Mouse (Mus musculus): Measurements from ENCODE around the gene Gm7029. TPM values are rescaled to one million over a fixed set of nuclear protein-coding genes. Genes with fewer than 3 reads are reported as not detected.

The Gm7029 gene
- polyA plus RNA-seq, 2 experiments from 2014 or later, result not detected

DNA sequence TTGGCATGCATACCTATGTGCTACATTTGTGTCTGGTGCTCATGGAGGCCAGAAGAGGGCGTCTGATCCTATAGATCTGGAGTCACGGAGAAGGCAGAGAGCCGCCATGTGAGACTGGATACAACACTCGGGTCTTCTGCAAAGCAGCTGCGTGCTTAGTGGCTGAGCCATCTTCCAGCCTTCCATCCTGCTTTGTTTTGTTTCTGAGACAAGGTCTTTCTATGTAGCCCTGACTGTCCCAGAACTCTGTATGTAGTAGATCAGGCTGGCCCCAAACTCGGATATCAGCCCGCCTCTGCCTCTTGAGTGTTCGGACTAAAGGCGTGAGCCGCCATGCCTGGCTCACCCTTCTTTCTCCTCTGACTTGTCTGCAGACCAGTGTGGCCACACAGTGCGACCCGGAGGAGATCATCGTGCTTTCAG lies 41.3 kb downstream of the Gm7029 start:
- ATAC-seq, result no peak

DNA sequence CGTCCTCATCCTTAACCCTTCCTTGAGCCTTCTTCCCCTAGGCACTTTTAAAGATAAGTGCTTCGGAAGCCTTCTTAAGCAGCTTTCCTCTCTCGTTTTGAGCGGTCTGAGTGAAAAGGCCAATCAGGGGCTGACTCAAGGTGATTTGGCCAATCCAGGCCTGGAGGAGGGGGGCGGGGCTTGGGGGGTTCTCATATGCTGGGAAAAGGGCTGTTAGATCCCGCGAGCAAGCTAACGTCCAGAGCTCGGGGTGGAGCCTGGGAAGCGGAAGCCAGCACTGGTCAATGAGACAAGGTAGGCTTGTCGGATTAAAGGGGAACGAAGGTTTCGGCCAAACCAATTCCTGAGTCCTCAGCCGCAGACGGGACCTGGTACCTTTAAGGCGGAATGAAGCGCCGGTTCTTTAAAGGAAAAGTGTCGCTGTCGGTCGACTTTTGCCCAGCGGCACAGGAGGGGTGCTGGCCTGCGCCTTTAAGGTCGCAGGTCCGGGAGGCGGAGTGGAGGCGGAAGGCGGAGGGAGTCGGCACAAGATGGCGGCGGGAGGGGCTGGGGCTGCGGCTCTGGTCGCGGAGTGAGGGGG lies 42.1 kb downstream of the Gm7029 start, which contains the start of the genes Tapbp and Zbtb22:
Gene Tapbp, plus strand, starts transcription at position 229 of the 580 bp plus-strand sequence.
Gene Zbtb22, plus strand, starts transcription at position 234 of the 580 bp plus-strand sequence.
- peak; percentile 66 for ATAC-seq

DNA sequence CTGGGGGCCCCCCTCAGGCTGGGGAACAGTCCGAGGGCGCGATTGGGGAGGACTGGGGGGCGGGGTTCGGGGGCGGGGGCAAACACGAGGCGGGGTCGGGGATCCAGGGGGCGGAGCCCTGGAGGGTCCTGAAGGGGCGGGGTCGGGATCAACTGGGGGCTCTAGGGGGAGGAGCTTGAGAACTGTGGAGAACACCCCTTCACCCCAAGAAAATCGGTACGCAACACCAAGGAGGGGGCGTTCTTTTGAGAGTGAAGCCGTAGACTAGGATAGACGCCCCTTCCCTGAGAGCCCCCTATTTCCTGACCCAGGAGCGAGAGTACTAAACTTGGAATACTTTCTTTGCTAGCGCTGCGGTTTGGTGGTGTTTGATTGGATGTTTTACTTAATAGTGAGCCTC lies 42.7 kb downstream of the Gm7029 start:
- ATAC-seq, result no peak

DNA sequence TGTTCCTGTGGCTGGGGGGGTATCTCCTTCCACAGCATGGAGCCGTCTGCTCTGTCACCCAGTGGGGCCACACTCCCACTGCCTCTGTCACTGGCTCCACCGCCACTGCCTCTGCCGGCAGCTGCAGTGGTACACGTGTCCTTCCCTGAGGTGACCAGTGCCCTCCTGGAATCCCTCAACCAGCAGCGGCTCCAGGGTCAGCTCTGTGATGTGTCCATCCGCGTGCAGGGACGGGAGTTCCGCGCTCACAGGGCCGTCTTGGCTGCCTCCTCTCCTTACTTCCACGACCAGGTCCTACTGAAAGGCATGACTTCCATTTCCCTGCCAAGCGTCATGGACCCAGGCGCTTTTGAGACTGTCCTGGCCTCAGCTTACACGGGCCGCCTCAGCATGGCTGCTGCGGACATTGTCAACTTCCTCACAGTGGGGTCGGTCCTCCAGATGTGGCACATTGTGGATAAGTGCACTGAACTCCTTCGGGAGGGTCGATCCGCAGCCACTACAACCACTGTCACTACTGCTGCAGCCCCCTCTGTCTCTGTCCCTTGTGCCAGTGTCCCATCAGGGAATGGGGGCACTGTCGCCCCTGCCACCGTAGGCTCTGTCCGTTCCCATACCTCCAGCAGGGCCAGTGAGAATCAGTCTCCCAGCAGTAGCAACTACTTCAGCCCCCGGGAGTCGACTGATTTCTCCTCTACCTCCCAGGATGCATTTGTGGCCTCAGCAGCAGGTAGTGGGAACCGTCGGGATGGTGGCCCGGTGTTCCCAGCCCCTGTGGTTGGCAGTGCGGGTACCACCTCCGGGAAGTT lies 43.4 kb downstream of the Gm7029 start:
- ATAC-seq, result no peak

DNA sequence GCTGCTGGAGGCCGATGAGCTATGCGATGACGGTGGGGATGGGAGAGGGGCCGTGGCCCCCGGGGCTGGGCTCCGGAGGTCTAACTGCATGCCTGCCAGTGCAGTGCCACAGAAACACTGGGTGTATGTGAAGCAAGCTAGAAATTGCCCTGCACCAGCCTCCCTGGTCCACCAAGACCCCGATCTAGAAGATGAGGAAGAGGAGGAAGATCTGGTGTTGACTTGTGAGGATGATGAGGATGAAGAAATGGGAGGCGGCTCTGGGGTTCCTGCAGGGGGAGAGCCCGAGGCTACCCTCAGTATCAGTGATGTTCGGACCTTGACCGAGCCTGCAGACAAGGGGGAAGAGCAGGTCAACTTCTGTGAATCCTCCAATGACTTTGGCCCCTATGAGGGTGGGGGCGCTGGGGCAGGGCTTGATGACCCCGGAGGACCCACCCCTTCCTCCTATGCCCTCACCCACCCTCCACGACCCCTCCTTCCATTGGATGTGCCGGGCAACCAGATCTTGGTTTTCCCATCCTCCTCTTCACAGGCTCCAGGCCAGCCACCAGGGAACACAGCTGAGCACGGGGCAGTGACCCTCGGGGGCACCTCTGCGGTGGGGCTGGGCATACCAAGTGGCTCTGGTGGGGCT lies 44.1 kb downstream of the Gm7029 start:
- ATAC-seq, result no peak

DNA sequence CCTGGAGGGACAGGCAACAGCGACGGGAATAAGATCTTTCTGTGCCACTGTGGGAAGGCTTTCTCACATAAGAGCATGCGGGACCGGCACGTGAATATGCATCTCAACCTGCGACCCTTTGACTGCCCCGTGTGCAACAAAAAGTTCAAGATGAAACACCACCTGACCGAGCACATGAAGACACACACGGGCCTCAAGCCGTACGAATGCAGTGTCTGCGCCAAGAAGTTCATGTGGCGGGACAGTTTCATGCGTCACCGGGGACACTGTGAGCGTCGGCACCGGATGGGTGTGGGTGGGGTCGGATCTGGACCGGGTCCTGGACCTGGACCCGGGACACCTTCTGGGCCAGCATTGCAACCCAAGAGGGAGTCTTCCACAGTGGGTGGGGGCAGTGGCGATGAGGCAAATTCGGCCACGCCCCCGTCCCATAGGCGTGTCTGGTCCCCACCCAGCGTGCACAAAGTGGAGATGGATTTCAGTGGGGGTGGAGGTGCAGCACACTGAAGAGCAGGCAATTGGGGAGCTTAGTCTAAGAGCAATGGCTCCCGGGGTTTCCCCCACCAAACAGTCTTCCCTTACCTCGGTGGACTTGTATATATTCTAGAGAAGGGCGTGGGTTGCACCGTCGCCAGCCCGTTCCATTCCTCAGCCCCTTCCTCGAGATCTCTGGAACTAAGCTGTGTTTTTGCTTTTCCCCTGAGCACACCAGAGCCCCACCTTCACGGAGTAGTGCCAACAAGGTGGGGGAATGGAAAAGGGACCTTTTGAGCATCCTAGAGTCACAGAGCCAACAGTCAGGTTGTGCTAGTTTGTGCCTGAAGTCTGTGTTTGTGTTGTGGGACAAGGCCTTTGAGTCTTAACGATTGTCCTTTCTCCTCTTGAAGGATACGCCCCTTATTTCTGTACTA lies 44.9 kb downstream of the Gm7029 start:
- peak; percentile 6 for ATAC-seq

DNA sequence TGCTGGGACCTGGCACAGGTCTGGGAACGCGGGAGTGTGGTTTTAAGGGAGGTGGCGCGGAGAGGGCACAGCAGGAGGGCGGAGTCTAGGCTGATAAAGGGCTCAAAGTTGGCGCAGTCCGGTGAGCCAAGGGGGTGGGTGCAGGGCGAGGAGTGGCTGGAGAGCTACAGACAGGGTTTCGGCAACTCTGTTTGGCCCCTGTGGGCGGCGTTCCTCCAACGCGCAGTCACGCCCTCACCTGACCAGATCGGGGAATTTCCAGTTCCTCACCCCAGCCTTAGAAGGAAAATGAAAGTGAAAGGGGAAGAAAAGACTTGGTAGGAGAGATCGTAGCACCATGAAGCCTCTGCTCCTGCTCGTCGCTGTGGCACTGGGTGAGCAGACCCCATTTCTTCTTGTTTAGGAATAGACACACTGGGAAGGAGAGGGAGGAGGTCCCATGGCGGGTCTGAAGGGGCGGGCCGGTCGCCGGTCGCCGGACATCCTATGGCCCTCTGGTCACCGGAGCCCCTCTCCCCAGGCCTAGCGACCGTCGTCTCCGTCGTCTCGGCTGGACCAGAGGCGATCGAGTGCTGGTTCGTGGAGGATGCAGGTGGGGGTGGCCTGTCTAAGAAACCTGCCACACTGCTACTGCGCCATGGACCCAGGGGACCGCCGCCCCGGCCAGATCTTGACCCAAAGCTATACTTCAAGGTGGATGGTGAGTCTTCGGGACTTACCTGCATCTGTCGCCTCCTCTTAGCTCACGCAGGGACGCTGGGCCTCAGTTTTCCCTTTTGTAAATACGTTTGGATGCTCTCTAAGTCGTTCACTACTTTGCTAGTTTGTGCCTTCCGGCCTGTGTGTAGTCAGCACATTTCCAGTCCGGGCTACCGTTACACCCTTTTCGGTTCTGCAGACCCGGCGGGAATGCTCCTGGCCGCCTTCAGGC lies 46.0 kb downstream of the Gm7029 start:
- peak; percentile 56 for ATAC-seq

DNA sequence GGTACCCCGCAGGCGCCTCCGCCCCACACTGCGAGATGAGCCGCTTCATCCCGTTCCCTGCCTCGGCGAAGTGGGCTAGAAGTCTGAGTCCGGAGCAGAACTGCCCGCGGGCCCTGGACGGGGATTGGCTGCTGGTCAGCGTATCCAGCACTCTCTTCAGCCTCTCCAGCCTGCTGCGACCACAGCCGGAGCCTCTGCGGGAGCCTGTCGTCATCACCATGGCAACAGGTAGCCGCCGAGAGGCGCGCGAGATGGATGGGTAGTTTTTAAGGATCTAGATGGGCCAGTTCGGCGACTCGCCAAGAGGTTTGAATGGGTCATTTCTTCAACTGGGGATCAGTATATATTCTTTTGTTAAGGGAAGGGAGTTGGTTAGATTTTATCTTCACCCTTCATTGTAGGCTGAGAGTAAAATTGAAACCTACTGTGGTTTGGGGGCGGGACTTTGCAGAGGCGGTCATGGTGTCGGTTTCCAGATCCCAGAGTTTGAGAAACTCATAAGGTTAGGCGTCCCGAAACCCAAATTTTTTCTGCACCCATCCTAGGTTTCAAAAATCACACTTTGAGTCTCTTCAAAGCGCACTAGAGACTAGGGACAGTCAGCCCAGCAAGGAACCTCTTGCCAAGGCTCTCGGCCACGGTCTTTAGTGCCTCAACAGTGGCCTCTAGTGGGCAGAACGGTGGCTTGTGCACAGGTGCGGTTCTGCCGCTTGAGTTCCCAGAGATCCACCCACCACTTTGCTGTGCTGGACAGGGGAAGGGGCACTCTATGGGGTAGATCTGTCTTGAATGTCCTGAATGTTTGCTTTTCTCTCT lies 46.9 kb downstream of the Gm7029 start:
- ATAC-seq, result peak; percentile 36

DNA sequence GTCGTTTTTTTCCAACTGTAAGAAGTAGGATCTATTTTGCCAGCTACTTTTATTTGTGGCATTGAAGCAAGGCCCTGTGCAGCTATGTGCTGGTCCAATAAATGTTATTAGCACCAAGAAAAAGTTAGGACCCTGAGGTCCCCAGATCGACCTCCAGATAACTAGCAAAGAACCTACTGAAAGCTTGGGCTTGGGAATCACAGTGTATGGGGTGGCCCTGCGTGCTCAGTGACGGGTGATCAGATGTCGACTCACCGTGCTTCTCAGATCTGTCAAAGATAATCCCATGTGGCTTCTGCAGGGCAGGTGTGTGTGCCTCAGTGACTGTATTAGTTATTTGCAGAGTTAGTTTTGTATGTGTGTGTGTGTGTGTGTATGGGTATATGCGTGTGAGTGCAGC lies 47.7 kb downstream of the Gm7029 start:
- no peak for ATAC-seq

Other genes with a start within 250 kb of the Gm7029 start
- 10 to 100 TPM; 53.6 to 65.2 TPM for gene Zfp414, start 244.7 kb upstream of the Gm7029 start, polyA plus RNA-seq (2017; shearing (Covaris generic))
- gene Pram1, start 235.8 kb upstream of the Gm7029 start, polyA plus RNA-seq (2017; shearing (Covaris generic)), result under 1 TPM; 0.40 to 0.85 TPM
- gene Hnrnpm, start 187.0 kb upstream of the Gm7029 start, polyA plus RNA-seq (2017; shearing (Covaris generic)), result 100 to 1,000 TPM; 338 to 341 TPM
- 10 to 100 TPM; 27.2 to 33.5 TPM for gene March2, start 155.2 kb upstream of the Gm7029 start, polyA plus RNA-seq (2017; shearing (Covaris generic))
- 100 to 1,000 TPM; 227 to 308 TPM for gene Rab11b, start 113.3 kb upstream of the Gm7029 start, polyA plus RNA-seq (2017; shearing (Covaris generic))
- gene Angptl4, start 92.0 kb upstream of the Gm7029 start, polyA plus RNA-seq (2017; shearing (Covaris generic)), result 1 to 10 TPM; 3.7 to 4.8 TPM
- gene Kank3, start 63.3 kb upstream of the Gm7029 start, polyA plus RNA-seq (2017; shearing (Covaris generic)), result 1 to 10 TPM; 1.9 to 3.3 TPM
- gene Rps28, start 49.3 kb upstream of the Gm7029 start, polyA plus RNA-seq (2017; shearing (Covaris generic)), result 1,000 to 10,000 TPM; 1,524 to 2,342 TPM
- gene Ndufa7, start 49.3 kb upstream of the Gm7029 start, polyA plus RNA-seq (2017; shearing (Covaris generic)), result 100 to 1,000 TPM; 389 to 432 TPM
- gene Cd320, start 30.7 kb upstream of the Gm7029 start, polyA plus RNA-seq (2017; shearing (Covaris generic)), result 10 to 100 TPM; 11.4 to 15.9 TPM
- gene Kifc1, start 16.8 kb downstream of the Gm7029 start, polyA plus RNA-seq (2017; shearing (Covaris generic)), result 1 to 10 TPM; 1.5 to 2.5 TPM
- gene Platr17, start 31.3 kb downstream of the Gm7029 start, polyA plus RNA-seq (2017; shearing (Covaris generic)), result 10 to 100 TPM in 1 of 2 experiments, 1 to 10 TPM in 1; 6.5 to 15.4 TPM
- 100 to 1,000 TPM in 1 of 2 experiments, 10 to 100 TPM in 1; 97.4 to 149 TPM for gene Daxx, start 35.6 kb downstream of the Gm7029 start, polyA plus RNA-seq (2017; shearing (Covaris generic))
- 100 to 1,000 TPM; 299 to 436 TPM for gene Tapbp, start 42.1 kb downstream of the Gm7029 start, polyA plus RNA-seq (2017; shearing (Covaris generic))
- 1 to 10 TPM; 4.1 to 4.7 TPM for gene Zbtb22, start 42.1 kb downstream of the Gm7029 start, polyA plus RNA-seq (2017; shearing (Covaris generic))
- gene Rgl2, start 55.7 kb downstream of the Gm7029 start, polyA plus RNA-seq (2017; shearing (Covaris generic)), result 10 to 100 TPM; 26.5 to 34.3 TPM
- gene Pfdn6, start 66.5 kb downstream of the Gm7029 start, polyA plus RNA-seq (2017; shearing (Covaris generic)), result 100 to 1,000 TPM; 113 to 146 TPM
- gene Wdr46, start 66.8 kb downstream of the Gm7029 start, polyA plus RNA-seq (2017; shearing (Covaris generic)), result 10 to 100 TPM; 11.8 to 16.6 TPM
- gene B3galt4, start 77.7 kb downstream of the Gm7029 start, polyA plus RNA-seq (2017; shearing (Covaris generic)), result 10 to 100 TPM; 18.7 to 19.0 TPM
- 10 to 100 TPM; 25.1 to 28.2 TPM for gene Vps52, start 82.0 kb downstream of the Gm7029 start, polyA plus RNA-seq (2017; shearing (Covaris generic))
- gene Rps18, start 82.2 kb downstream of the Gm7029 start, polyA plus RNA-seq (2017; shearing (Covaris generic)), result 1,000 to 10,000 TPM; 6,680 to 7,218 TPM
- gene H2-K1, start 126.5 kb downstream of the Gm7029 start, polyA plus RNA-seq (2017; shearing (Covaris generic)), result 1,000 to 10,000 TPM; 4,668 to 6,585 TPM
- 1 to 10 TPM; 2.2 to 3.4 TPM for gene Ring1, start 150.8 kb downstream of the Gm7029 start, polyA plus RNA-seq (2017; shearing (Covaris generic))
- gene H2-Ke6, start 154.2 kb downstream of the Gm7029 start, polyA plus RNA-seq (2017; shearing (Covaris generic)), result 10 to 100 TPM; 29.3 to 35.2 TPM
- 10 to 100 TPM; 34.6 to 49.4 TPM for gene Slc39a7, start 157.8 kb downstream of the Gm7029 start, polyA plus RNA-seq (2017; shearing (Covaris generic))
- 1 to 10 TPM; 7.2 to 9.0 TPM for gene Rxrb, start 158.0 kb downstream of the Gm7029 start, polyA plus RNA-seq (2017; shearing (Covaris generic))
- gene Col11a2, start 165.6 kb downstream of the Gm7029 start, polyA plus RNA-seq (2017; shearing (Covaris generic)), result under 1 TPM; 0.07 to 0.20 TPM
- gene H2-Oa, start 218.5 kb downstream of the Gm7029 start, polyA plus RNA-seq (2017; shearing (Covaris generic)), result 10 to 100 TPM; 42.9 to 45.4 TPM
- gene H2-DMa, start 245.7 kb downstream of the Gm7029 start, polyA plus RNA-seq (2017; shearing (Covaris generic)), result 100 to 1,000 TPM; 152 to 211 TPM
- gene Brd2, start 248.8 kb downstream of the Gm7029 start, polyA plus RNA-seq (2017; shearing (Covaris generic)), result 100 to 1,000 TPM in 1 of 2 experiments, 10 to 100 TPM in 1; 99.8 to 116 TPM

All from activated CD4-positive, CD25-positive, alpha-beta regulatory T cell, adult 4 months (primary cell).